Mouse (Mus musculus): ENCODE results near the gene Serinc5. TPM values are rescaled to one million over a fixed set of nuclear protein-coding genes. Genes with fewer than 3 reads are reported as not detected.

Gene Serinc5
- polyA plus RNA-seq, 1 experiment from 2014 or later: 12.4 TPM

- H3K4me3 ChIP-seq: no peak overlapping the region
- H3K4me2 ChIP-seq (replicated peaks): no peak overlapping the region
- H3K4me1 ChIP-seq: peaks cover 3% of the 10 kb centered on the region; the same call in 1 of the 2 replicates
- H3K9me3 ChIP-seq: no peaks in the 10 kb centered on the region
- no peaks in the 10 kb centered on the region for H3K27me3 ChIP-seq
- no peak for ATAC-seq (ENCODE audit: insufficient number of reproducible peaks, insufficient read depth, low FRiP score, low TSS enrichment)
- 74% methylated on average over 7 of the region's 7 CpGs for WGBS
- no peak overlapping the region for H3K9ac ChIP-seq
- no peak overlapping the region for H3K27ac ChIP-seq
- H3K36me3 ChIP-seq: no peaks in the 10 kb centered on the region
Measured at GRCm38 (mm10) chr13:92755036-92755435, 144.1 kb downstream of the Serinc5 start.

GRCm38 (mm10) chr13:92757972-92758585, 147.2 kb downstream of the Serinc5 start:
- Histone ChIP-seq H3K4me1 (no peaks in the 10 kb centered on the region), H3K27me3 (no peaks in the 10 kb centered on the region), H3K4me3 (no peak overlapping the region), H3K27ac (no peak overlapping the region), H3K9me3 (no peaks in the 10 kb centered on the region), H3K9ac (no peak overlapping the region), H3K4me2 (replicated peaks) (no peak overlapping the region), H3K36me3 (no peaks in the 10 kb centered on the region)
- no peak for ATAC-seq (ENCODE audit: insufficient number of reproducible peaks, insufficient read depth, low FRiP score, low TSS enrichment)
- WGBS: 84% methylated on average over 12 of the region's 12 CpGs

GRCm38 (mm10) chr13:92759096-92759495, 148.2 kb downstream of the Serinc5 start:
- no peak overlapping the region for H3K4me2 ChIP-seq (replicated peaks)
- no peaks in the 10 kb centered on the region for H3K36me3 ChIP-seq
- H3K4me3 ChIP-seq: no peak overlapping the region
- no peaks in the 10 kb centered on the region for H3K27me3 ChIP-seq
- H3K9ac ChIP-seq: no peak overlapping the region
- no peaks in the 10 kb centered on the region for H3K9me3 ChIP-seq
- H3K27ac ChIP-seq: no peak overlapping the region
- H3K4me1 ChIP-seq: no peaks in the 10 kb centered on the region
- 87% methylated on average over 4 of the region's 4 CpGs for WGBS
- no peak for ATAC-seq (ENCODE audit: insufficient number of reproducible peaks, insufficient read depth, low FRiP score, low TSS enrichment)

GRCm38 (mm10) chr13:92760519-92760918, 149.6 kb downstream of the Serinc5 start:
- ATAC-seq (ENCODE audit: insufficient number of reproducible peaks, insufficient read depth, low FRiP score, low TSS enrichment): no peak
- Histone ChIP-seq H3K9ac (no peak overlapping the region), H3K27me3 (no peaks in the 10 kb centered on the region), H3K4me1 (no peaks in the 10 kb centered on the region), H3K36me3 (no peaks in the 10 kb centered on the region), H3K27ac (no peak overlapping the region), H3K9me3 (no peaks in the 10 kb centered on the region), H3K4me2 (replicated peaks) (no peak overlapping the region), H3K4me3 (no peak overlapping the region)
- 87% methylated on average over 6 of the region's 6 CpGs for WGBS

Other genes with a start within 250 kb of the Serinc5 start
- gene Ankrd34b, start 185.2 kb upstream of the Serinc5 start, polyA plus RNA-seq (2016; fragmentation: Nextera tagmentation; extraction: Ambion mirVana): 0.05 TPM in 2 replicates
- 0.19 TPM in 1 of 2 replicates, not detected in the other for gene Fam151b, start 127.1 kb upstream of the Serinc5 start, polyA plus RNA-seq (2016; fragmentation: Nextera tagmentation; extraction: Ambion mirVana)
- 14.2 and 15.4 TPM in 2 replicates for gene Zfyve16, start 80.2 kb upstream of the Serinc5 start, polyA plus RNA-seq (2016; fragmentation: Nextera tagmentation; extraction: Ambion mirVana)
- gene Spz1, start 34.9 kb upstream of the Serinc5 start, polyA plus RNA-seq (2016; fragmentation: Nextera tagmentation; extraction: Ambion mirVana): not detected in 2 replicates
- 13.4 and 14.5 TPM in 2 replicates for gene Thbs4, start 183.7 kb downstream of the Serinc5 start, polyA plus RNA-seq (2016; fragmentation: Nextera tagmentation; extraction: Ambion mirVana)
- gene Mtx3, start 233.7 kb downstream of the Serinc5 start, polyA plus RNA-seq (2016; fragmentation: Nextera tagmentation; extraction: Ambion mirVana): 5.1 and 5.4 TPM in 2 replicates